Mouse (Mus musculus): ENCODE data around the gene Spata16. TPM values are rescaled to one million over a fixed set of nuclear protein-coding genes. Genes with fewer than 3 reads are reported as not detected.

Spata16 gene
- polyA plus RNA-seq, 1 experiment from 2014 or later = not detected

DNA sequence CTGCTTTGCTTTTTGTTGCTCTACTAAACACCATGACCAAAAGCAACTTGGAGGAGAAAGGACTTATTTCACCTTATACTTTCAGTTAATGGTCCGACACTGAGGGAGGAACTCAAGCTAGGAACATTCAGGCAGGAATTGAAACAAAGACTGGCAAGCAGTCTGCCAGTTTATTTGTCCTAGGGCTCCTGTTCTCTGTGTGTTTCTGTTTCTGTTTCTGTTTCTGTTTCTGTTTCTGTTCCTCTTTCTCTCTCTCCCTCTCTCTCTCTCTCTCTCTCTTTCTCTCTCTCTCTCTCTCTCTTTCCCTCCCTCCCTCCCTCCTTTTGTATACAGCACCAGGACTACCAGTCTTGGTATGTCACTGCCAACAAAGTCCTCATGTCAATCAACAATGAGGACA, 279.2 kb downstream of the Spata16 start:
- H3K36me3 ChIP-seq (ENCODE audit: insufficient read depth, low read length) = no peaks in the 10 kb centered on the region
- H3K4me2 ChIP-seq (ENCODE audit: low read length) = no peak overlapping the region
- H3K9ac ChIP-seq (ENCODE audit: low read depth, low read length) = no peak overlapping the region
- ATAC-seq (replicated peaks; ENCODE audit: low FRiP score, low read depth) (no peak), DNase-seq (ENCODE audit: low spot score) (no peak)
- 74% methylated on average over 1 of the region's 1 CpGs for WGBS
- H3K27ac ChIP-seq = no peak overlapping the region
- no peaks in the 10 kb centered on the region for H3K27me3 ChIP-seq (ENCODE audit: insufficient read depth, low read length)
- no peaks in the 10 kb centered on the region for H3K4me1 ChIP-seq (replicated peaks; ENCODE audit: insufficient read depth, low read length)
- TF ChIP-seq CTCF (IDR thresholded peaks at IDR 0.05; ENCODE audit: low read depth) = no peak
- H3K4me3 ChIP-seq (replicated peaks; ENCODE audit: low read depth, low read length) = no peak overlapping the region
- H3K9me3 ChIP-seq (replicated peaks; ENCODE audit: low read length) = no peaks in the 10 kb centered on the region

DNA sequence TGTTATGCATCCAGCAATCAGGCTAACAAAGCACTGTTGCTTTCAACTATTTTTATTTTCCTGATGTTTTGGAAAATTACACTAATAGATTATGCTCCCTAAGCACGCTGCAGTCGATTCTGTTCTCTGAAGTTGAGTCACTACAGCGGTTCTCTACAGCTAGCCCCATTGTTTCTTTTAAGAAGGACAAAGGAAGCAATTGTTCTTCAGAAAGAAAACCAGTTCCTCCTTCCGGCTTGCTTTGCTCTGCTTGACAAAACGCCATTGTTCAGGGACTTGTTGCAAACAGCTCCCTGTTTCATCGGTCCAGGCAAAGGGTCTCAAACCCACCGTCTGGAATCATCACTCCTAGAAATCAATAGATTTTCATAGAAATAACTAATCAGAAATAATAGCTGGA, 283.6 kb downstream of the Spata16 start:
- Histone ChIP-seq H3K4me3 (replicated peaks; ENCODE audit: low read depth, low read length) (no peak overlapping the region), H3K9ac (ENCODE audit: low read depth, low read length) (no peak overlapping the region), H3K27ac (no peak overlapping the region), H3K36me3 (ENCODE audit: insufficient read depth, low read length) (no peaks in the 10 kb centered on the region), H3K9me3 (replicated peaks; ENCODE audit: low read length) (no peaks in the 10 kb centered on the region), H3K4me1 (replicated peaks; ENCODE audit: insufficient read depth, low read length) (no peaks in the 10 kb centered on the region), H3K4me2 (ENCODE audit: low read length) (no peak overlapping the region), H3K27me3 (ENCODE audit: insufficient read depth, low read length) (no peaks in the 10 kb centered on the region)
- ATAC-seq (replicated peaks; ENCODE audit: low FRiP score, low read depth) = no peak
- no peak for DNase-seq (ENCODE audit: low spot score)
- WGBS = 58% methylated on average over 7 of the region's 7 CpGs
- no peak for TF ChIP-seq CTCF (IDR thresholded peaks at IDR 0.05; ENCODE audit: low read depth)

DNA sequence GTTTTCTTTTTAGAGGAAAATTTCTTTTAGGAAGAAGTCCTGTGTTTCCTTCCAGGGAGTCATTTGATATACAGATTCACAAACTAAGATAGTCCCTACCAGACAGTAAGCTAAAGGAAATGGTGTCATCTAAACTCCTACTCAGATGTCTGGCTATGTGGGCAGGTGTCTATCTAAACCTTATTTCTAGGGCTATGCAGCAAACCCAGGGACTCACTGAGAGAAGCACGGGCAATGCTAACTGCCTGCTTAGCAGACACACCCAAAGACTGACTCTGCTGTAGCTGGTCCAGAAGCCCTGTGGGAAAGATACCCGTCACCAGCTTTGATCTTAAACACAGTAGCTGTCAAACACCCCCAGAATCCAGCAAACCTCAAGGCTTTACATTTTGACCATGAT, 284.2 kb downstream of the Spata16 start:
- 91% methylated on average over 2 of the region's 2 CpGs for WGBS
- H3K4me1 ChIP-seq (replicated peaks; ENCODE audit: insufficient read depth, low read length) = no peaks in the 10 kb centered on the region
- H3K4me2 ChIP-seq (ENCODE audit: low read length) = no peak overlapping the region

GRCm38 (mm10) chr3:26923391-26923790, 286.0 kb downstream of the Spata16 start:
- H3K4me2 ChIP-seq (ENCODE audit: low read length) = no peak overlapping the region
- no peaks in the 10 kb centered on the region for H3K27me3 ChIP-seq (ENCODE audit: insufficient read depth, low read length)
- no peaks in the 10 kb centered on the region for H3K36me3 ChIP-seq (ENCODE audit: insufficient read depth, low read length)
- 79% methylated on average over 5 of the region's 5 CpGs for WGBS
- H3K9ac ChIP-seq (ENCODE audit: low read depth, low read length) = no peak overlapping the region
- H3K27ac ChIP-seq = no peak overlapping the region
- no peaks in the 10 kb centered on the region for H3K9me3 ChIP-seq (replicated peaks; ENCODE audit: low read length)
- no peak for DNase-seq (ENCODE audit: low spot score)
- no peak overlapping the region for H3K4me3 ChIP-seq (replicated peaks; ENCODE audit: low read depth, low read length)
- no peak for TF ChIP-seq CTCF (IDR thresholded peaks at IDR 0.05; ENCODE audit: low read depth)
- no peaks in the 10 kb centered on the region for H3K4me1 ChIP-seq (replicated peaks; ENCODE audit: insufficient read depth, low read length)
- no peak for ATAC-seq (replicated peaks; ENCODE audit: low FRiP score, low read depth)

More for the DNA sequence above, 284.2 kb downstream of the Spata16 start:
- H3K36me3 ChIP-seq (ENCODE audit: insufficient read depth, low read length) = no peaks in the 10 kb centered on the region
- H3K9me3 ChIP-seq (replicated peaks; ENCODE audit: low read length) = no peaks in the 10 kb centered on the region
- ATAC-seq (replicated peaks; ENCODE audit: low FRiP score, low read depth) (no peak), DNase-seq (ENCODE audit: low spot score) (no peak)
- no peak for TF ChIP-seq CTCF (IDR thresholded peaks at IDR 0.05; ENCODE audit: low read depth)
- no peak overlapping the region for H3K4me3 ChIP-seq (replicated peaks; ENCODE audit: low read depth, low read length)
- no peak overlapping the region for H3K9ac ChIP-seq (ENCODE audit: low read depth, low read length)
- no peak overlapping the region for H3K27ac ChIP-seq
- H3K27me3 ChIP-seq (ENCODE audit: insufficient read depth, low read length) = no peaks in the 10 kb centered on the region

DNA sequence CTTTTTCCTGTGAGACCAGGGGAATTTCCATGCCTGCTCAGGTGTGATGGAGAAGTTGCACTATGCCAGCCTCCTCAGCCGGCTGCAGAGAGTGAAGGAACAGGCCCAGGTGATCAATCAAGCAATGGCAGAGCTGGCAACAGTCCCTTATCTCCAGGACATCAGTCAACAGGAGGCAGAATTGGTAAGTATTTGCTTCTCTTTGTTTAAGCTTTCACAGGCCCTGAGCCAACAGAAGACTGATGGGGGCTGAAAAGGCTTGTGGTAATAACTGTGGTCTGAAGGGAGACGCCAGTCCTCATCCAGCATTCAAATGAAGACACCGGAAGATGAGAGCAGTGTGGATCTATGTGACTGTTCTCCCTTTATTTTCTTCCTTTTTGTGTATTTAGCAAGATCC, 286.8 kb downstream of the Spata16 start:
- WGBS = 64% methylated on average over 3 of the region's 3 CpGs
- no peaks in the 10 kb centered on the region for H3K27me3 ChIP-seq (ENCODE audit: insufficient read depth, low read length)
- no peaks in the 10 kb centered on the region for H3K9me3 ChIP-seq (replicated peaks; ENCODE audit: low read length)
- H3K4me1 ChIP-seq (replicated peaks; ENCODE audit: insufficient read depth, low read length) = no peaks in the 10 kb centered on the region
- TF ChIP-seq CTCF (IDR thresholded peaks at IDR 0.05; ENCODE audit: low read depth) = no peak
- ATAC-seq (replicated peaks; ENCODE audit: low FRiP score, low read depth) = no peak
- no peaks in the 10 kb centered on the region for H3K36me3 ChIP-seq (ENCODE audit: insufficient read depth, low read length)
- H3K27ac ChIP-seq = no peak overlapping the region
- H3K4me2 ChIP-seq (ENCODE audit: low read length) = no peak overlapping the region
- no peak overlapping the region for H3K4me3 ChIP-seq (replicated peaks; ENCODE audit: low read depth, low read length)
- DNase-seq (ENCODE audit: low spot score) = no peak
- H3K9ac ChIP-seq (ENCODE audit: low read depth, low read length) = no peak overlapping the region

DNA sequence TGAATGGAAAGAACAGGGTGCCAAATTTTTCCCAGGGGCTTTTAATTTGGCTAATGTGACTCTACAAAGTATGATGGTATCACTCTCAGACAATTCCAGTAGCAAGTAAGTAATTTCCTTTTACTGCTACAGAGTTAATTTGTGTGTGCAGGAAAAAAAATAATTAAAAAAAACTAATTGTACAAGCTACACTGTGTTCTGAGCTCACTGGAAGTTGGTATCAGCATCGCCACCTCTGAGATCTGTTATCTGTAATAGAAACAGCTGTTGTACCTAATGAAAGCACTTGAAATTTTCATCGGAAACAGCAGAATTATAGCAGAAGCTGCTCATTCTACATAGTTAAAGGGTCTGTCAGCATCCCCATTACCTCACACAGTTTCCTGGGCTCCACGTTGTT, 295.7 kb downstream of the Spata16 start:
- H3K4me3 ChIP-seq (replicated peaks; ENCODE audit: low read depth, low read length) = no peak overlapping the region
- no peak overlapping the region for H3K9ac ChIP-seq (ENCODE audit: low read depth, low read length)
- TF ChIP-seq CTCF (IDR thresholded peaks at IDR 0.05; ENCODE audit: low read depth) = no peak
- ATAC-seq (replicated peaks; ENCODE audit: low FRiP score, low read depth) = no peak
- H3K4me1 ChIP-seq (replicated peaks; ENCODE audit: insufficient read depth, low read length) = no peaks in the 10 kb centered on the region
- H3K9me3 ChIP-seq (replicated peaks; ENCODE audit: low read length) = no peaks in the 10 kb centered on the region
- no peaks in the 10 kb centered on the region for H3K27me3 ChIP-seq (ENCODE audit: insufficient read depth, low read length)
- H3K36me3 ChIP-seq (ENCODE audit: insufficient read depth, low read length) = no peaks in the 10 kb centered on the region
- 68% methylated on average over 3 of the region's 3 CpGs for WGBS
- DNase-seq (ENCODE audit: low spot score) = no peak
- H3K4me2 ChIP-seq (ENCODE audit: low read length) = no peak overlapping the region
- no peak overlapping the region for H3K27ac ChIP-seq

DNA sequence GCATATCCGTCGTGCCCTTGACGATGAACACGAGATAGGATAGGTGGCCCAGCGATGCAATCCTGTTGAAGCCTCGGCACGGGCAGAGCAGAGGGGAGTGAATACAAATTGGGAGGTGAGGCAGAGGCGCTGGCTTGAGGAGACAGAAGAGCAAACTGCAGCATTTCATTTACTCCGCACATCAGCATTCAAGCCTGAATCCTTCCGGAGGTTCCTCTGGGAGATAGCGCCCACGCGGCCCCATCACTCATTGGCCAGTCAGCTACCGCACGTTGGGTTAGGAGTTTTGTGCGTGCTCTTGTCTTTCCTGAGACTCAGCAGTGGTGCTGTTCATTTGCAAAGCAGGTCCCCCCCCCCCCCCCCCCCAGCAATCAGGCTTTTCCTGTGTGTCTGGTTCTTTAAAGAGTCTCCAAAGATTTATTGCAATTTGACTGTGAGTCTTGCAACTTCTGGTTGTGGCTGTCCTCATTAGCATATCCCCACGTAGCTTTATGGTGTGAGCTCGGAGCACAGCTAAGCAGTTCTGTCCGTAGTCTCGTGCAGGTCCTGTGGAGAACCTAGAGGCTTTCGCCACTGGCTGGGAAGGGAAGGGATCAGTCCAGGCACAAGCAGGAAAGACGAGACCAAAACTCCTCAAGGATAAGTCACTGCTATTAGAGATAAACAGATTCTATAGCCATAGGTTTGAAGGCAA, 299.6 kb downstream of the Spata16 start:
- H3K9ac ChIP-seq (ENCODE audit: low read depth, low read length) = no peak overlapping the region
- H3K4me1 ChIP-seq (replicated peaks; ENCODE audit: insufficient read depth, low read length) = no peaks in the 10 kb centered on the region
- H3K36me3 ChIP-seq (ENCODE audit: insufficient read depth, low read length) = no peaks in the 10 kb centered on the region
- no peak overlapping the region for H3K4me3 ChIP-seq (replicated peaks; ENCODE audit: low read depth, low read length)
- DNase-seq (ENCODE audit: low spot score) = peak; percentile 1
- no peak overlapping the region for H3K27ac ChIP-seq
- H3K27me3 ChIP-seq (ENCODE audit: insufficient read depth, low read length) = no peaks in the 10 kb centered on the region
- 60% methylated on average over 22 of the region's 22 CpGs for WGBS
- no peak overlapping the region for H3K4me2 ChIP-seq (ENCODE audit: low read length)
- no peak for TF ChIP-seq CTCF (IDR thresholded peaks at IDR 0.05; ENCODE audit: low read depth)
- no peaks in the 10 kb centered on the region for H3K9me3 ChIP-seq (replicated peaks; ENCODE audit: low read length)
- ATAC-seq (replicated peaks; ENCODE audit: low FRiP score, low read depth) = no peak
